Mouse (Mus musculus) intestine, embryonic 14.5 days (tissue): Measurements from ENCODE around the gene Chpf2. TPM values are rescaled to one million over a fixed set of nuclear protein-coding genes. Genes with fewer than 3 reads are reported as not detected.

Source experiments
- ATAC-seq: fragments of 200-750 bp; cut with Nextera tagmentation; replicated peaks from 2 replicates; pipeline ENCODE4 v1.8.0; 2017; ENCODE audit warnings: low read depth, moderate number of reproducible peaks, moderate TSS enrichment, moderate library complexity; ENCODE audit not compliant: low FRiP score, low TSS enrichment
- DNase-seq: peaks from one replicate; pipeline ENCODE4 v3.0.0-alpha.2; 2018; ENCODE audit warnings: low spot score
- H3K27ac ChIP-seq: fragments of 300-500 bp; sonication (generic); 2 replicates; pipeline ENCODE4 v1.5.1; 2014; ENCODE audit warnings: low read depth, mild to moderate bottlenecking, control low read depth
- H3K27me3 ChIP-seq: fragments of 300-500 bp; sonication (generic); replicated peaks from 2 replicates; pipeline ENCODE4 v1.6.1; 2014; ENCODE audit warnings: low read length, control low read depth; ENCODE audit not compliant: control insufficient read depth, insufficient read depth
- H3K36me3 ChIP-seq: fragments of 300-500 bp; sonication (generic); 2 replicates; pipeline ENCODE4 v1.6.1; 2014; ENCODE audit warnings: low read length, control low read depth; ENCODE audit not compliant: control insufficient read depth, insufficient read depth
- H3K4me1 ChIP-seq: fragments of 300-500 bp; sonication (generic); replicated peaks from 2 replicates; pipeline ENCODE4 v1.6.1; 2014; ENCODE audit warnings: low read length, control low read depth, mixed read lengths; ENCODE audit not compliant: control insufficient read depth, insufficient read depth
- H3K4me2 ChIP-seq: fragments of 300-500 bp; sonication (generic); 2 replicates; pipeline ENCODE4 v1.6.1; 2014; ENCODE audit warnings: low read length
- H3K4me3 ChIP-seq: fragments of 300-500 bp; sonication (generic); 2 replicates; pipeline ENCODE4 v1.5.1; 2014; ENCODE audit warnings: low read depth, low read length, control low read depth, mixed read lengths
- H3K9ac ChIP-seq: fragments of 300-500 bp; sonication (generic); 2 replicates; pipeline ENCODE4 v1.6.1; 2014; ENCODE audit warnings: mild to moderate bottlenecking, low read length
- H3K9me3 ChIP-seq: fragments of 300-500 bp; sonication (generic); 2 replicates; pipeline ENCODE4 v1.6.1; 2016; ENCODE audit warnings: low read length, control low read depth; ENCODE audit not compliant: control insufficient read depth
- WGBS: fragments of 180-500 bp; shearing (Covaris S2); extraction: QIAGEN DNeasy Blood & Tissue Kit; methylation state at CpG from one replicate; pipeline ENCODE4 v1.1.7; 2014; 5-methylcytosine and 5-hydroxymethylcytosine counted together
- polyA plus RNA-seq: library from polyadenylated mRNA; unstranded; fragments of >200 nt; fragmentation: Nextera tagmentation; extraction: Ambion mirVana; gene quantifications from 2 replicates; pipeline ENCODE4 v1.2.1, GENCODE M21; 2014

The Chpf2 gene
- polyA plus RNA-seq: 8.6 and 10.6 TPM in 2 replicates

- Histone ChIP-seq H3K27ac (peak within 1 kb of the TSS; percentile 27; the same call in 1 of the 2 replicates), H3K9ac (peak within 1 kb of the TSS; percentile 61), H3K4me1 (peaks cover 13% of the 10 kb centered on the region), H3K27me3 (no peaks in the 10 kb centered on the region), H3K4me3 (peak within 1 kb of the TSS; percentile 81), H3K9me3 (no peaks in the 10 kb centered on the region), H3K4me2 (peak within 1 kb of the TSS; percentile 94), H3K36me3 (peaks cover 13% of the 10 kb centered on the region; the same call in 1 of the 2 replicates)
- DNase-seq: peak; percentile 88
- peak; percentile 81 for ATAC-seq
- WGBS: under 1% methylated on average over 34 of the region's 43 CpGs
These were observed at the start of gene Chpf2 for GRCm38 (mm10) chr5:24586547-24587199. Gene Chpf2, plus strand, starts transcription at chr5:24586741.

DNA sequence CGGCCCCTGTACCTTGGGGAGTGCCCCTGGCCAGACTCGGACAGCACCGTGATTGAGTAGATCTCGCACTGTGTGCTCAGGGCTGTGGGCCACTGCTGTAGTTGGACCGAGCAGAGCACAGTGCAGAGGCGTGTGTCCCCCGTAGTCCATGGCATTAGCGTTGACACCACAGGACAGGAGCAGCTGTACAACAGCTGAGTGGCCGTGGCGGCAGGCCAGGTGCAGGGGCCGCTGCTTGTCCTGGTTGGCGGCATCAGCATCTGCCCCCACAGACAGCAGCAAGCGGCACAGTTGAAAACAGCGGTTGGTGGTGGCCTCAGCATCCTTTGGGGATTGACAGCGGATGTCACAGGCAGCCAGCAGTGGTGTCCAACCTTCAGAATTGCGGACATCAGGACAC, 48.9 kb upstream of the Chpf2 start:
- Histone ChIP-seq H3K4me3 (no peak overlapping the region), H3K27me3 (0 out of 2 replicates have a peak, but pooled peaks cover 14% of the 10 kb centered on the region), H3K9ac (no peak overlapping the region), H3K27ac (no peak overlapping the region), H3K4me1 (peaks cover 13% of the 10 kb centered on the region), H3K4me2 (no peak overlapping the region), H3K36me3 (no peaks in the 10 kb centered on the region), H3K9me3 (no peaks in the 10 kb centered on the region)
- ATAC-seq (no peak), DNase-seq (no peak)
- 66% methylated on average over 16 of the region's 16 CpGs for WGBS

DNA sequence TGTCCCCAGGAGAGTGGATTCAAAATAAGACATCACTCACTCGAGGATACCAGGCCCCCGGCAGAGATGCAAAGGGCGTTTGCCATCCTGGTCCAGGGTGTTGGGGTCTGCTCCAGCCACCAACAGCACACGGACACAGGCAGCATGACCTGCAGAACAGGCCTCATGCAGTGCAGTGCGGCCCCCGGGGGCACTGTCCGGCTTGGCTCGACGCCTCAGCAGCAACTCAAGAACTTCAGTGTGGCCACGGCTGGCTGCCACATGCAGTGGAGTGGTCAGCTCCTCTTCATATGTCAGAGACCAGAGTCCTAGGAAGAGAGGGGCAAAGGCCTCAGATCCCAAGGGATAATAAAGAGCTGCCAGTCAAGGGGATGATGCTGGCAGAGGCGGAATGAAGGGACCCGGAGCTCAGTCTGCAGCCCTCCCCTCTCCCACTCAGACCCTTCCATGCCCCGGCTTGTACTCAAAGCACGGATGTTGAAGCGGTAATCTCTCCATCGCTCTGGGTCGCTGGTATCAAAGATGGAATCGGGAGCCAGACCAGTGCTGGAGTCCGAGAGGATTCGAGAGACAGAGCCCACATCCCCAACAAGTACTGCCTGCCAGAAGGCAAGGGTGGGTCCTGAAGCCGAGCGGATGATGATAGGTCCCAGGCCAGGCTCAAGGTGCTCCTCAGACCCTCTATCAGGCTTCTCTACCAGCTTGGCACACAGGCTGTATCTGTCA, 46.8 kb upstream of the Chpf2 start:
- ATAC-seq (no peak), DNase-seq (no peak)
- no peak overlapping the region for H3K9ac ChIP-seq
- peaks cover 13% of the 10 kb centered on the region for H3K4me1 ChIP-seq
- H3K27ac ChIP-seq: no peak overlapping the region
- 88% methylated on average over 22 of the region's 22 CpGs for WGBS
- H3K4me2 ChIP-seq: no peak overlapping the region
- H3K27me3 ChIP-seq: 0 out of 2 replicates have a peak, but pooled peaks cover 5% of the 10 kb centered on the region
- no peaks in the 10 kb centered on the region for H3K9me3 ChIP-seq
- H3K36me3 ChIP-seq: no peaks in the 10 kb centered on the region
- H3K4me3 ChIP-seq: no peak overlapping the region

GRCm38 (mm10) chr5:24540387-24541143, 46.0 kb upstream of the Chpf2 start, which contains the start of gene Asb10:
Gene Asb10, minus strand, starts transcription at chr5:24540978.
- DNase-seq (peak; percentile 68), ATAC-seq (0 out of 2 replicates have a peak, but pooled peaks have one; percentile 48)
- Histone ChIP-seq H3K27me3 (0 out of 2 replicates have a peak, but pooled peaks cover 5% of the 10 kb centered on the region), H3K4me3 (0 out of 2 replicates have a peak within 1 kb of the TSS, but pooled peaks have one; percentile 20), H3K9me3 (no peaks in the 10 kb centered on the region), H3K4me1 (peaks cover 13% of the 10 kb centered on the region), H3K4me2 (peak within 1 kb of the TSS; percentile 47), H3K9ac (no peak within 1 kb of the TSS), H3K27ac (no peak within 1 kb of the TSS), H3K36me3 (no peaks in the 10 kb centered on the region)
- 23% methylated on average over 14 of the region's 14 CpGs for WGBS

DNA sequence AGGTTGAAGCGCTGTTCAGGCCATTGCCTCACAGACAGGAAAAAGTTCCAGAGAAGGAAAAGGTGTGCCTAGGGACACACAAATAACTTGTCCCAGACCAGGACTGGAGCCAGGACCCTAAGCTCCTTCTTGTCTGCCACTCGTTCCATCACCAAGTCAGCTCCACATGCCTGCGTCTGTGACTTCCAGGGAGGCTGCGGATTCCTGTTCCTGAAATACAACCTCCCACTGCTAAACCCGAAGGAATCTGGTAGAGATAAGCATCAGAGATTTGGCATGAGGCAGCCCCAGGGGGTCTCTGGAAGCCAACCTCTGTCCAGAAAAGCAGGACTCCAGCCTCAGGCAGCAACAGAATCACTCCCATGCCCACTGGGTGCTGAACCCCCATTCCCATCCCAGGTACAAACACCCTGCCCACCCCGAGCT, 45.4 kb upstream of the Chpf2 start:
- Histone ChIP-seq H3K36me3 (no peaks in the 10 kb centered on the region), H3K9me3 (no peaks in the 10 kb centered on the region), H3K4me1 (peaks cover 13% of the 10 kb centered on the region), H3K27ac (no peak overlapping the region), H3K27me3 (0 out of 2 replicates have a peak, but pooled peaks cover 5% of the 10 kb centered on the region), H3K4me3 (no peak overlapping the region), H3K4me2 (peak overlapping the region; percentile 47), H3K9ac (no peak overlapping the region)
- 14% methylated on average over 6 of the region's 6 CpGs for WGBS
- ATAC-seq: no peak
- no peak for DNase-seq

DNA sequence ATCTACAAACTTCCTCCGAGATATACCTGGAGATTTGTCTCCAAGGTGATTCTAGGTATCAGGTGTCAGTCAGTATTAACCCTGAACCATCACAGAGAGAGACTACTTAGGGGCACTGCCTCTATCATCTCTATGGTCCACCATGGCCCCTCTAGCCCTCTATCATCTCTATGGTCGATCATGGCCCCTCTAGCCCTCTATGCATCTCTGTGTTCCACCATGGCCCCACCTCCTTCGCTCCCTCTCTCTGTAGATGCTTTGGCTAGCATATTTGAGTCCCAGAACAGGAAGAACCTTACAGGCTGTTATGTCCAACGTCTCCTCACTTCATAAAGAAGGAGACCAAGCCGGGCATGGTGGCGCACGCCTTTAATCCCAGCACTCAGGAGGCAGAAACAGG, 43.9 kb upstream of the Chpf2 start:
- Histone ChIP-seq H3K27me3 (no peaks in the 10 kb centered on the region), H3K4me3 (no peak overlapping the region), H3K36me3 (no peaks in the 10 kb centered on the region), H3K9ac (no peak overlapping the region), H3K9me3 (no peaks in the 10 kb centered on the region), H3K4me1 (peaks cover 13% of the 10 kb centered on the region), H3K27ac (no peak overlapping the region), H3K4me2 (no peak overlapping the region)
- DNase-seq (no peak), ATAC-seq (no peak)
- WGBS: 79% methylated on average over 7 of the region's 7 CpGs

- Histone ChIP-seq H3K9ac (no peak overlapping the region), H3K4me2 (peak overlapping the region; percentile 40), H3K27ac (no peak overlapping the region), H3K9me3 (no peaks in the 10 kb centered on the region), H3K4me3 (no peak overlapping the region; the same call in 1 of the 2 replicates), H3K4me1 (peaks cover 9% of the 10 kb centered on the region), H3K27me3 (no peaks in the 10 kb centered on the region; the same call in 1 of the 2 replicates), H3K36me3 (no peaks in the 10 kb centered on the region)
- DNase-seq (no peak), ATAC-seq (0 out of 2 replicates have a peak, but pooled peaks have one; percentile 36)
- 27% methylated on average over 26 of the region's 26 CpGs for whole genome bisulfite sequencing
These were observed 35.8 kb upstream of the Chpf2 start for GRCm38 (mm10) chr5:24550598-24551316.

- no peak; the same call in 1 of the 2 replicates for ATAC-seq
- Histone ChIP-seq H3K36me3 (no peaks in the 10 kb centered on the region), H3K27me3 (no peaks in the 10 kb centered on the region; the same call in 1 of the 2 replicates), H3K4me1 (peaks cover 9% of the 10 kb centered on the region), H3K9ac (no peak overlapping the region), H3K9me3 (no peaks in the 10 kb centered on the region), H3K4me2 (peak overlapping the region; percentile 40), H3K27ac (no peak overlapping the region), H3K4me3 (no peak overlapping the region; the same call in 1 of the 2 replicates)
- DNase-seq: no peak
- WGBS: 61% methylated on average over 2 of the region's 2 CpGs
These were observed 35.2 kb upstream of the Chpf2 start for GRCm38 (mm10) chr5:24551317-24551688.
